17 mouse cellular contexts compared by ENCODE assay signal in the genomic region with DNA sequence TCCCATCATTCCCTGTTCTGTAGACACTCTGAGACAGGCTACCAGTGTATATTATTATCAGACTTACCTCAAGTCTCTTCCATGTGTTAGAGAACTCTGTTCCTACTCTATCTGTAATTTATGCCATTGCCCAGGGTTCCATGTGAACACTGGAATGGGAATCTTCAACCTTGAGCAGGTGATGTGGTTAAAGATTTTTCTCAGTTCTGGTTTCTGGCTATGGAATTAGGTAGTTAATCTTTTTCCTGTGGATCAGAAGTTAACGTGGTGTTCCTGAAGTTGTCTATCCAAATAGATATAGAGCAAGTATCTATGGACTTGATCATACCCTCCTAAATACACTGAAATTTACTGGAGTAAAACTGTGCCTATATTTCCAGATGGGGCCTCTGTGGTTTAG.
"Had no signal": no experiment of that assay in that cellular context is flagged by ENCODE, and none has a peak within 500 bp of the region (broad histone marks: within the 10 kb centered on the region; RNA-seq: fewer than 3 reads in every experiment).

No protein-coding gene starts in this region.

- H3K36me3 ChIP-seq: lung, embryonic 15.5 days; midbrain, embryonic 13.5 days; midbrain, embryonic 15.5 days; neural tube, embryonic 12.5 days; stomach, embryonic 15.5 days had no signal

- H3K4me3 ChIP-seq: lung, embryonic 15.5 days; megakaryocyte, embryonic 14.5 days; midbrain, embryonic 13.5 days; midbrain, embryonic 15.5 days; neural tube, embryonic 12.5 days; stomach, embryonic 15.5 days had no signal

- DNase-seq: lung, adult 2 months; lung, postnatal 14 days; lung, postnatal 36 days; right cerebral cortex, postnatal 14 days; thymus, adult 2 months; thymus, postnatal 25 days; thymus, postnatal 4 days had no signal

- H3K4me1 ChIP-seq: lung, embryonic 15.5 days; megakaryocyte, embryonic 14.5 days; midbrain, embryonic 13.5 days; midbrain, embryonic 15.5 days; neural tube, embryonic 12.5 days; stomach, embryonic 15.5 days had no signal

- H3K4me2 ChIP-seq: lung, embryonic 15.5 days; midbrain, embryonic 11.5 days; midbrain, embryonic 13.5 days; midbrain, embryonic 15.5 days; neural tube, embryonic 12.5 days; stomach, embryonic 15.5 days had no signal

- H3K9ac ChIP-seq: lung, embryonic 15.5 days; midbrain, embryonic 13.5 days; midbrain, embryonic 15.5 days; neural tube, embryonic 12.5 days; stomach, embryonic 15.5 days had no signal

- H3K9me3 ChIP-seq: lung, embryonic 15.5 days; midbrain, embryonic 13.5 days; midbrain, embryonic 15.5 days; neural tube, embryonic 12.5 days; stomach, embryonic 15.5 days had no signal

- ATAC-seq: lung, postnatal 0 days; midbrain, embryonic 13.5 days; midbrain, embryonic 15.5 days had no signal

- H3K27me3 ChIP-seq: lung, embryonic 15.5 days; megakaryocyte, embryonic 14.5 days; midbrain, embryonic 13.5 days; midbrain, embryonic 15.5 days; neural tube, embryonic 12.5 days; stomach, embryonic 15.5 days had no signal

- H3K27ac ChIP-seq: lung, embryonic 15.5 days; macrophage; midbrain, embryonic 13.5 days; midbrain, embryonic 15.5 days; neural tube, embryonic 12.5 days; stomach, embryonic 15.5 days; stomach, postnatal 0 days had no signal
